Mouse (Mus musculus) midbrain, embryonic 10.5 days (tissue): Measurements from ENCODE around the gene Psma7. TPM values are rescaled to one million over a fixed set of nuclear protein-coding genes. Genes with fewer than 3 reads are reported as not detected.

Experiments used
- DNase-seq: peaks from one replicate; pipeline ENCODE4 v3.0.0-alpha.2; 2017; ENCODE audit warnings: low spot score
- H3K27ac ChIP-seq: fragments of 300-500 bp; sonication (generic); replicated peaks from 2 replicates; pipeline ENCODE4 v1.5.1; 2016; ENCODE audit warnings: mild to moderate bottlenecking
- H3K27me3 ChIP-seq: fragments of 300-500 bp; sonication (generic); 2 replicates; pipeline ENCODE4 v1.6.1; 2016; ENCODE audit warnings: low read depth, mild to moderate bottlenecking; ENCODE audit not compliant: poor library complexity, severe bottlenecking
- H3K36me3 ChIP-seq: fragments of 300-500 bp; sonication (generic); 2 replicates; pipeline ENCODE4 v1.6.1; 2016; ENCODE audit warnings: mild to moderate bottlenecking, moderate library complexity
- H3K4me1 ChIP-seq: fragments of 300-500 bp; sonication (generic); 2 replicates; pipeline ENCODE4 v1.6.1; 2016
- H3K4me3 ChIP-seq: fragments of 300-500 bp; sonication (generic); 2 replicates; pipeline ENCODE4 v1.5.1; 2016; ENCODE audit warnings: mild to moderate bottlenecking, moderate library complexity
- H3K9me3 ChIP-seq: fragments of 300-500 bp; sonication (generic); replicated peaks from 2 replicates; pipeline ENCODE4 v1.6.1; 2016; ENCODE audit warnings: mild to moderate bottlenecking
- WGBS: fragments of 180-500 bp; shearing (Covaris S2); methylation state at CpG from one replicate; pipeline ENCODE4 v1.1.7; 2016; 5-methylcytosine and 5-hydroxymethylcytosine counted together
- polyA plus RNA-seq: library from polyadenylated mRNA; unstranded; fragments of >200 nt; fragmentation: Nextera tagmentation; extraction: Ambion mirVana; gene quantifications from 2 replicates; pipeline ENCODE4 v1.2.1, GENCODE M21; 2016

The Psma7 gene
- polyA plus RNA-seq, 1 experiment from 2014 or later = 855 TPM

- peaks cover 10% of the 10 kb centered on the region for H3K9me3 ChIP-seq
- H3K4me3 ChIP-seq = peak overlapping the region; percentile 77
- peaks cover 18% of the 10 kb centered on the region for H3K4me1 ChIP-seq
- no peak for DNase-seq
- WGBS = 38% methylated on average over 20 of the region's 20 CpGs
- no peaks in the 10 kb centered on the region for H3K27me3 ChIP-seq
- H3K36me3 ChIP-seq = peaks cover 44% of the 10 kb centered on the region
- peak overlapping the region; percentile 90 for H3K27ac ChIP-seq
Measured at GRCm38 (mm10) chr2:180069770-180070480, 27.7 kb upstream of the Psma7 start.

- Histone ChIP-seq H3K9me3 (peaks cover 20% of the 10 kb centered on the region), H3K27ac (no peak overlapping the region), H3K4me1 (no peaks in the 10 kb centered on the region), H3K4me3 (no peak overlapping the region), H3K36me3 (peaks cover 86% of the 10 kb centered on the region), H3K27me3 (no peaks in the 10 kb centered on the region)
- DNase-seq = no peak
- 96% methylated on average over 11 of the region's 11 CpGs for WGBS
Measured at GRCm38 (mm10) chr2:180063338-180064131, 21.3 kb upstream of the Psma7 start.

GRCm38 (mm10) chr2:180053001-180053400 lies 10.8 kb upstream of the Psma7 start:
- DNase-seq = no peak
- Histone ChIP-seq H3K4me3 (no peak overlapping the region), H3K27me3 (no peaks in the 10 kb centered on the region), H3K9me3 (no peaks in the 10 kb centered on the region), H3K4me1 (no peaks in the 10 kb centered on the region), H3K27ac (no peak overlapping the region), H3K36me3 (peaks cover 65% of the 10 kb centered on the region)
- 96% methylated on average over 9 of the region's 9 CpGs for WGBS

GRCm38 (mm10) chr2:180051986-180052733 lies 9.9 kb upstream of the Psma7 start:
- H3K9me3 ChIP-seq = no peaks in the 10 kb centered on the region; the same call in 1 of the 2 replicates
- 0 out of 2 replicates have a peak overlapping the region, but pooled peaks have one; percentile 52 for H3K27ac ChIP-seq
- H3K4me1 ChIP-seq = no peaks in the 10 kb centered on the region
- no peaks in the 10 kb centered on the region for H3K27me3 ChIP-seq
- peaks cover 65% of the 10 kb centered on the region for H3K36me3 ChIP-seq
- 91% methylated on average over 14 of the region's 14 CpGs for WGBS
- no peak for DNase-seq
- no peak overlapping the region for H3K4me3 ChIP-seq

GRCm38 (mm10) chr2:180050986-180051385 lies 8.8 kb upstream of the Psma7 start:
- Histone ChIP-seq H3K4me3 (no peak overlapping the region), H3K27ac (peak overlapping the region; percentile 52; the same call in 1 of the 2 replicates), H3K9me3 (no peaks in the 10 kb centered on the region; the same call in 1 of the 2 replicates), H3K36me3 (peaks cover 65% of the 10 kb centered on the region), H3K27me3 (no peaks in the 10 kb centered on the region), H3K4me1 (no peaks in the 10 kb centered on the region)
- DNase-seq = peak; percentile 82
- 30% methylated on average over 5 of the region's 5 CpGs for WGBS

GRCm38 (mm10) chr2:180047980-180048635 lies 5.9 kb upstream of the Psma7 start:
- H3K4me1 ChIP-seq = peaks cover 23% of the 10 kb centered on the region
- H3K27me3 ChIP-seq = no peaks in the 10 kb centered on the region
- DNase-seq = no peak
- no peak overlapping the region for H3K4me3 ChIP-seq
- peaks cover 38% of the 10 kb centered on the region for H3K36me3 ChIP-seq
- no peaks in the 10 kb centered on the region; the same call in 1 of the 2 replicates for H3K9me3 ChIP-seq
- 93% methylated on average over 18 of the region's 18 CpGs for WGBS
- no peak overlapping the region for H3K27ac ChIP-seq

- Histone ChIP-seq H3K27ac (no peak overlapping the region), H3K27me3 (no peaks in the 10 kb centered on the region)
- 86% methylated on average over 3 of the region's 3 CpGs for WGBS
Measured at GRCm38 (mm10) chr2:180047580-180047979, 5.3 kb upstream of the Psma7 start.

GRCm38 (mm10) chr2:180045283-180045682 lies 3.0 kb upstream of the Psma7 start:
- H3K4me3 ChIP-seq = no peak overlapping the region; the same call in 1 of the 2 replicates
- 66% methylated on average over 4 of the region's 4 CpGs for WGBS
- no peak overlapping the region for H3K27ac ChIP-seq
- no peak for DNase-seq
- H3K9me3 ChIP-seq = no peaks in the 10 kb centered on the region; the same call in 1 of the 2 replicates
- peaks cover 37% of the 10 kb centered on the region for H3K4me1 ChIP-seq
- peaks cover 27% of the 10 kb centered on the region for H3K36me3 ChIP-seq
- no peaks in the 10 kb centered on the region for H3K27me3 ChIP-seq

More at GRCm38 (mm10) chr2:180047580-180047979, 5.3 kb upstream of the Psma7 start:
- Histone ChIP-seq H3K4me3 (no peak overlapping the region), H3K36me3 (peaks cover 33% of the 10 kb centered on the region), H3K4me1 (peaks cover 24% of the 10 kb centered on the region), H3K9me3 (no peaks in the 10 kb centered on the region; the same call in 1 of the 2 replicates)
- DNase-seq = no peak

- Histone ChIP-seq H3K4me1 (peaks cover 45% of the 10 kb centered on the region), H3K9me3 (no peaks in the 10 kb centered on the region; the same call in 1 of the 2 replicates), H3K27ac (peak overlapping the region; percentile 98), H3K36me3 (peaks cover 42% of the 10 kb centered on the region), H3K27me3 (no peaks in the 10 kb centered on the region), H3K4me3 (peak overlapping the region; percentile 81)
- peak; percentile 76 for DNase-seq
- under 1% methylated on average over 66 of the region's 66 CpGs for WGBS
Measured at GRCm38 (mm10) chr2:180042858-180043515, 754 bp upstream of the Psma7 start.

GRCm38 (mm10) chr2:180041577-180042255 lies 517 bp downstream of the Psma7 start:
- peak overlapping the region; percentile 98 for H3K27ac ChIP-seq
- no peak for DNase-seq
- H3K4me3 ChIP-seq = peak overlapping the region; percentile 81
- peaks cover 42% of the 10 kb centered on the region for H3K36me3 ChIP-seq
- H3K4me1 ChIP-seq = peaks cover 45% of the 10 kb centered on the region
- WGBS = under 1% methylated on average over 66 of the region's 66 CpGs
- no peaks in the 10 kb centered on the region for H3K9me3 ChIP-seq
- no peaks in the 10 kb centered on the region for H3K27me3 ChIP-seq

GRCm38 (mm10) chr2:180040406-180040805 lies 1.8 kb downstream of the Psma7 start:
- 64% methylated on average over 6 of the region's 6 CpGs for WGBS
- Histone ChIP-seq H3K4me3 (peak overlapping the region; percentile 81), H3K9me3 (no peaks in the 10 kb centered on the region), H3K4me1 (peaks cover 45% of the 10 kb centered on the region), H3K27ac (no peak overlapping the region), H3K36me3 (peaks cover 47% of the 10 kb centered on the region), H3K27me3 (no peaks in the 10 kb centered on the region)
- no peak for DNase-seq
